Mouse (Mus musculus): ENCODE measurements around the gene Grik4. TPM values are rescaled to one million over a fixed set of nuclear protein-coding genes. Genes with fewer than 3 reads are reported as not detected.

Grik4 gene
- polyA plus RNA-seq, 1 experiment from 2014 or later: 0.49 TPM

GRCm38 (mm10) chr9:42647596-42647995 lies 296.7 kb downstream of the Grik4 start:
- H3K27ac ChIP-seq (replicated peaks; ENCODE audit: low read depth, low read length): no peak overlapping the region
- DNase-seq (ENCODE audit: low spot score) (no peak), ATAC-seq (replicated peaks; ENCODE audit: insufficient number of reproducible peaks, low FRiP score, low TSS enrichment, low read depth) (no peak)
- no peaks in the 10 kb centered on the region for H3K4me1 ChIP-seq (ENCODE audit: control insufficient read depth, insufficient read depth, low read length)
- no peak overlapping the region for H3K4me2 ChIP-seq (ENCODE audit: low read depth, low read length)
- no peak overlapping the region for H3K4me3 ChIP-seq (ENCODE audit: low read depth, low read length)
- H3K9ac ChIP-seq (replicated peaks; ENCODE audit: low read length): no peak overlapping the region
- H3K36me3 ChIP-seq (replicated peaks; ENCODE audit: control insufficient read depth, insufficient read depth, low read depth, low read length): no peaks in the 10 kb centered on the region
- H3K9me3 ChIP-seq (replicated peaks; ENCODE audit: control insufficient read depth, low read length): no peaks in the 10 kb centered on the region
- no peaks in the 10 kb centered on the region for H3K27me3 ChIP-seq (ENCODE audit: control insufficient read depth, insufficient read depth, low read length)
- WGBS: 70% methylated on average over 3 of the region's 3 CpGs

- ATAC-seq (replicated peaks; ENCODE audit: insufficient number of reproducible peaks, low FRiP score, low TSS enrichment, low read depth) (no peak), DNase-seq (ENCODE audit: low spot score) (no peak)
- Histone ChIP-seq H3K36me3 (replicated peaks; ENCODE audit: control insufficient read depth, insufficient read depth, low read depth, low read length) (no peaks in the 10 kb centered on the region), H3K9ac (replicated peaks; ENCODE audit: low read length) (no peak overlapping the region), H3K4me1 (ENCODE audit: control insufficient read depth, insufficient read depth, low read length) (no peaks in the 10 kb centered on the region), H3K27ac (replicated peaks; ENCODE audit: low read depth, low read length) (no peak overlapping the region), H3K4me2 (ENCODE audit: low read depth, low read length) (no peak overlapping the region), H3K4me3 (ENCODE audit: low read depth, low read length) (no peak overlapping the region), H3K27me3 (ENCODE audit: control insufficient read depth, insufficient read depth, low read length) (no peaks in the 10 kb centered on the region), H3K9me3 (replicated peaks; ENCODE audit: control insufficient read depth, low read length) (no peaks in the 10 kb centered on the region)
- WGBS: 74% methylated on average over 10 of the region's 10 CpGs
Measured at GRCm38 (mm10) chr9:42646821-42647220, 297.5 kb downstream of the Grik4 start.

- Histone ChIP-seq H3K36me3 (replicated peaks; ENCODE audit: control insufficient read depth, insufficient read depth, low read depth, low read length) (no peaks in the 10 kb centered on the region), H3K27me3 (ENCODE audit: control insufficient read depth, insufficient read depth, low read length) (no peaks in the 10 kb centered on the region), H3K4me2 (ENCODE audit: low read depth, low read length) (no peak overlapping the region), H3K4me3 (ENCODE audit: low read depth, low read length) (no peak overlapping the region), H3K9ac (replicated peaks; ENCODE audit: low read length) (no peak overlapping the region), H3K9me3 (replicated peaks; ENCODE audit: control insufficient read depth, low read length) (no peaks in the 10 kb centered on the region), H3K4me1 (ENCODE audit: control insufficient read depth, insufficient read depth, low read length) (no peaks in the 10 kb centered on the region), H3K27ac (replicated peaks; ENCODE audit: low read depth, low read length) (no peak overlapping the region)
- no peak for ATAC-seq (replicated peaks; ENCODE audit: insufficient number of reproducible peaks, low FRiP score, low TSS enrichment, low read depth)
- 89% methylated on average over 5 of the region's 5 CpGs for whole genome bisulfite sequencing
- no peak for DNase-seq (ENCODE audit: low spot score)
Measured at GRCm38 (mm10) chr9:42645161-42645560, 299.1 kb downstream of the Grik4 start.

GRCm38 (mm10) chr9:42642821-42643220 lies 301.5 kb downstream of the Grik4 start:
- no peaks in the 10 kb centered on the region for H3K36me3 ChIP-seq (replicated peaks; ENCODE audit: control insufficient read depth, insufficient read depth, low read depth, low read length)
- ATAC-seq (replicated peaks; ENCODE audit: insufficient number of reproducible peaks, low FRiP score, low TSS enrichment, low read depth) (no peak), DNase-seq (ENCODE audit: low spot score) (no peak)
- H3K4me1 ChIP-seq (ENCODE audit: control insufficient read depth, insufficient read depth, low read length): no peaks in the 10 kb centered on the region
- WGBS: 43% methylated on average over 5 of the region's 5 CpGs
- no peak overlapping the region for H3K4me2 ChIP-seq (ENCODE audit: low read depth, low read length)
- no peaks in the 10 kb centered on the region for H3K27me3 ChIP-seq (ENCODE audit: control insufficient read depth, insufficient read depth, low read length)
- no peak overlapping the region for H3K9ac ChIP-seq (replicated peaks; ENCODE audit: low read length)
- no peak overlapping the region for H3K27ac ChIP-seq (replicated peaks; ENCODE audit: low read depth, low read length)
- H3K9me3 ChIP-seq (replicated peaks; ENCODE audit: control insufficient read depth, low read length): no peaks in the 10 kb centered on the region
- no peak overlapping the region for H3K4me3 ChIP-seq (ENCODE audit: low read depth, low read length)

GRCm38 (mm10) chr9:42641550-42642117 lies 302.7 kb downstream of the Grik4 start:
- ATAC-seq (replicated peaks; ENCODE audit: insufficient number of reproducible peaks, low FRiP score, low TSS enrichment, low read depth) (no peak), DNase-seq (ENCODE audit: low spot score) (no peak)
- H3K36me3 ChIP-seq (replicated peaks; ENCODE audit: control insufficient read depth, insufficient read depth, low read depth, low read length): no peaks in the 10 kb centered on the region
- H3K4me1 ChIP-seq (ENCODE audit: control insufficient read depth, insufficient read depth, low read length): no peaks in the 10 kb centered on the region
- 73% methylated on average over 11 of the region's 11 CpGs for WGBS
- H3K9me3 ChIP-seq (replicated peaks; ENCODE audit: control insufficient read depth, low read length): no peaks in the 10 kb centered on the region
- H3K27me3 ChIP-seq (ENCODE audit: control insufficient read depth, insufficient read depth, low read length): no peaks in the 10 kb centered on the region
- no peak overlapping the region for H3K9ac ChIP-seq (replicated peaks; ENCODE audit: low read length)
- H3K27ac ChIP-seq (replicated peaks; ENCODE audit: low read depth, low read length): no peak overlapping the region
- no peak overlapping the region for H3K4me2 ChIP-seq (ENCODE audit: low read depth, low read length)
- no peak overlapping the region for H3K4me3 ChIP-seq (ENCODE audit: low read depth, low read length)

- H3K4me3 ChIP-seq (ENCODE audit: low read depth, low read length): no peak overlapping the region
- H3K36me3 ChIP-seq (replicated peaks; ENCODE audit: control insufficient read depth, insufficient read depth, low read depth, low read length): no peaks in the 10 kb centered on the region
- H3K27me3 ChIP-seq (ENCODE audit: control insufficient read depth, insufficient read depth, low read length): no peaks in the 10 kb centered on the region
- WGBS: 63% methylated on average over 10 of the region's 10 CpGs
- DNase-seq (ENCODE audit: low spot score) (no peak), ATAC-seq (replicated peaks; ENCODE audit: insufficient number of reproducible peaks, low FRiP score, low TSS enrichment, low read depth) (no peak)
- H3K4me1 ChIP-seq (ENCODE audit: control insufficient read depth, insufficient read depth, low read length): no peaks in the 10 kb centered on the region
- H3K4me2 ChIP-seq (ENCODE audit: low read depth, low read length): no peak overlapping the region
- H3K27ac ChIP-seq (replicated peaks; ENCODE audit: low read depth, low read length): no peak overlapping the region
- no peak overlapping the region for H3K9ac ChIP-seq (replicated peaks; ENCODE audit: low read length)
- H3K9me3 ChIP-seq (replicated peaks; ENCODE audit: control insufficient read depth, low read length): no peaks in the 10 kb centered on the region
Measured at GRCm38 (mm10) chr9:42636446-42636845, 307.8 kb downstream of the Grik4 start.

GRCm38 (mm10) chr9:42631479-42631878 lies 312.8 kb downstream of the Grik4 start:
- no peaks in the 10 kb centered on the region for H3K27me3 ChIP-seq (ENCODE audit: control insufficient read depth, insufficient read depth, low read length)
- no peak for DNase-seq (ENCODE audit: low spot score)
- H3K36me3 ChIP-seq (replicated peaks; ENCODE audit: control insufficient read depth, insufficient read depth, low read depth, low read length): no peaks in the 10 kb centered on the region
- 91% methylated on average over 4 of the region's 4 CpGs for WGBS
- H3K9ac ChIP-seq (replicated peaks; ENCODE audit: low read length): no peak overlapping the region
- no peaks in the 10 kb centered on the region for H3K4me1 ChIP-seq (ENCODE audit: control insufficient read depth, insufficient read depth, low read length)
- H3K4me3 ChIP-seq (ENCODE audit: low read depth, low read length): no peak overlapping the region
- ATAC-seq (replicated peaks; ENCODE audit: insufficient number of reproducible peaks, low FRiP score, low TSS enrichment, low read depth): no peak
- no peaks in the 10 kb centered on the region for H3K9me3 ChIP-seq (replicated peaks; ENCODE audit: control insufficient read depth, low read length)
- no peak overlapping the region for H3K4me2 ChIP-seq (ENCODE audit: low read depth, low read length)
- H3K27ac ChIP-seq (replicated peaks; ENCODE audit: low read depth, low read length): no peak overlapping the region

- ATAC-seq (replicated peaks; ENCODE audit: insufficient number of reproducible peaks, low FRiP score, low TSS enrichment, low read depth) (no peak), DNase-seq (ENCODE audit: low spot score) (no peak)
- WGBS: 37% methylated on average over 6 of the region's 6 CpGs
- Histone ChIP-seq H3K9ac (replicated peaks; ENCODE audit: low read length) (no peak overlapping the region), H3K27ac (replicated peaks; ENCODE audit: low read depth, low read length) (no peak overlapping the region), H3K4me3 (ENCODE audit: low read depth, low read length) (no peak overlapping the region), H3K9me3 (replicated peaks; ENCODE audit: control insufficient read depth, low read length) (no peaks in the 10 kb centered on the region), H3K27me3 (ENCODE audit: control insufficient read depth, insufficient read depth, low read length) (no peaks in the 10 kb centered on the region), H3K4me1 (ENCODE audit: control insufficient read depth, insufficient read depth, low read length) (no peaks in the 10 kb centered on the region), H3K4me2 (ENCODE audit: low read depth, low read length) (no peak overlapping the region), H3K36me3 (replicated peaks; ENCODE audit: control insufficient read depth, insufficient read depth, low read depth, low read length) (no peaks in the 10 kb centered on the region)
Measured at GRCm38 (mm10) chr9:42627634-42628033, 316.7 kb downstream of the Grik4 start.

All from embryonic facial prominence, embryonic 11.5 days (tissue).